Mouse (Mus musculus): ENCODE measurements around the gene Kirrel3.

The Kirrel3 gene

DNA sequence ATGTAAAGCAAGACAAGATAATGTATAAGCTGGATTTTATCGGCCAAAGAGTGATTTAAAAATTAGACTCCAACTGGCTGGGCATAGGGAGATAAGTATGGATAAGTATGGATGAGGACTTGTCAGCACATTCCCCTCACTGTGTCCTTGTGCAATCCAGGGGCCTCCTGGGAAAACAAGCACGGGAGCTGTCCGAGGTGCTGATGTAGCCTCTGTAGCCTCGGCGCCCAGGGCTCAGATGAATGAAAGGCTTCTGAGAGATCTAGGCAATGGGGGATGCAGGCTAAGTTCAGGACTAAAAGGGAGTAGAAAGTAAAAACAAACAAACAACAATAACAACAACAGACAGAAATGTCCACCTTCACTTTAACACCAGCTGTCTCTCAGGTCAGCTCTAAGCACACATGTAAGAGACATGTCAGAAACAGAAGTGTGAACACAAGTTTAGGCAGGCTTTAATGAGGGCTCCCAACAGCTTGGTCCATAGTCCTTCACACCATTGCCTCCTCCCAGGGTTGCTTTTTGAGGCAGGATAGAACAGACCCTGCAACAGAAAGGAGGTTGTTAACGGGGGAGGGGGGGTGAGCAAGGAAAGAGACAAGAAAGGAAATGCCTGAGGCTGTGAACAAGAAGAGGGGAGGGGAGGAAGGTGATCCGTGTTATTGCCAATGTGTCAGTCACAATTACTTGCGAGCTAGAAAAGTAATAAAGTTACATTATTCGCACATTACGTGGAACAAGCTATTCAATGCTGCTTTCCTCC is 352.2 kb downstream of the Kirrel3 start:
- peak; percentile 6 for DNase-seq

DNA sequence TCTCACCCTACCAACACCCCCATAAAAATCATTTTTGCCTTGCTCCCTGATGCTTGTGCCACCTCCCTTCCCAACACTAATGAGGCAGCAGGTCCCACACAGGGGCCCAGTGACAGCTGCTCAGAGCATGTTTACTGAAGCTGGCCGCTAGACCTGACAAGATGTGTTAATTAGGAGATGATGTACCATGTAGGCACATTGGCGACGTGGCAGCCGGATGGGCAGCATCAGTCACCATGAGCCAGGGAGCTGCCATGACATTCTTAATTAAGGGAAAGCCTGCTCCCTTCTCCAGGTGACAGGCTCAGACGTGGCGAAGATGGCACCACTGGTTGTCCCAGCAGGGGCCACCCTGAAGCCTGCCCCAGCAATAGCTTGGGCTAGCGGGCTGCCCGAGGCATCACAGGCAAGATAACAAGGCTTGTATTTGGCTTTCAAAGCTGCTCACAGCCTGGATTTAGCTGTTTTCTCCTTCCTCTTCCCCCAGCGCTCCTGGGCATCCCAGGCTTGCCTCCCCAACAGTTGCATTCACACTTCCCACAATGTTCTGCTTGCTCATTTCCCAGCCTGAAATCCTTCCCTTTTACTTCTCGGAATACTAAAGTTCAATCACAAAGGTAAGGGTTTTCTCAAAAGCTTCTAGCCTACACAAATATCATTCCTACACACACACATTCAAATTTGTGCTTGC is 357.7 kb downstream of the Kirrel3 start:
- no peak for DNase-seq

DNA sequence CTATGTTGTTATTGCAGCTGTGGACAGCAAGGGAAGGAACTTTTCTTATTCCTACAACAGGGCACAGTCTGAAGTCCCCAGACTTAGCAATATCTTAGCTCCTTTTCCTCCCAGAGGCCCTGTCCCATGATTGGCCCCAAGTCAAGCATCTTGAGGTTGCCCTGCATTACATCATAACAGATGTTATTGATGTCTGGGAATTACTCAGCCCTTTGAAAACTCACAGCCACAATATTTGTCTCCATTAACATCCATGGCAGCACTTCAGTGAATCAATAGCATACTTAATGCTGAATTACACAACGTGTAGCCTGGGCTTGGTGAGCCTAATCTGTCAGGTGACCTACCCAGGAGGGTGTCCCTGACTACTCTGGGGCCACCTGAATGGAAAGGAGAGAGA is 360.7 kb downstream of the Kirrel3 start:
- no peak for DNase-seq

GRCm38 (mm10) chr9:34847664-34848063 is 362.0 kb downstream of the Kirrel3 start:
- DNase-seq = peak; percentile 19

DNA sequence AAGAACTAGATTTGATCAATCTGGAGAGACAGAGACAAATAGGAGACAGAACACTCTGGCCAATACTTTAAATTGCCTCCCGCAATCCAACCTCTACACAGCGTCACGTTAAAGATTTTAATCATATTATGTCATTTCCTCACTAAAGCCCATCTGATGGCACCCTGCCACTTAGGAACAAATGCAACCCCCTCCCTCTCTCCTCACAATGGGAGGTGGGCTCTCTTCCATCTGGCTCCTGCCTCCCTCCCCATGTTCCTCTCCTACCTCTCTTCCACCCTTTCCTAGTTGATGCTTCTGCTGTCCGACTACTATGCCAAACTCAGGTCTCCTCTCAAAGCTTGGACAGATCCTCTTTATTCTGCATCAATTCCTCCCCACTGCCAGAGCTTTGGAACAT is 365.4 kb downstream of the Kirrel3 start:
- DNase-seq = no peak

- peak; percentile 7 for DNase-seq
These were observed 371.9 kb downstream of the Kirrel3 start for GRCm38 (mm10) chr9:34857575-34857974.

GRCm38 (mm10) chr9:34858071-34858470 is 372.4 kb downstream of the Kirrel3 start:
- DNase-seq = no peak

DNA sequence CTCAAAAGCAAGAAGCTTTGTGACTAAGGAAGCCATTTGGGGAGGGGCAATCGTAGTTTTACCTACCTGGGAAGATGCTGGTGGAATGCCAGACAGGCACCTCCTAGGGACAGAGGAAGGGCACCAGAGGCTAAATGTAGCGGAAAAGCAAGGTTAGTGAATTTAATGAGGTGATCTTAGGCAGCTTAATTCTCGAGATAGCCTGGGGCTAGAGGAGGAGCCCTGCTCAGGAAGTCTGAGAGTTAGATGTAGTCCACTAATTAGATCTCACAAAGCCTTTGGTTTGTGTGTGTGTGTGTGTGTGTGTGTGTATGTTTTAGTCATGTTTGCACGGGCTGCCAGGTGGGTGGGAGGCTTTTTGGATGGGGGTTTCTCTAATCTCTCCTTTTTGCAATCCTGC is 375.2 kb downstream of the Kirrel3 start:
- no peak for DNase-seq

DNA sequence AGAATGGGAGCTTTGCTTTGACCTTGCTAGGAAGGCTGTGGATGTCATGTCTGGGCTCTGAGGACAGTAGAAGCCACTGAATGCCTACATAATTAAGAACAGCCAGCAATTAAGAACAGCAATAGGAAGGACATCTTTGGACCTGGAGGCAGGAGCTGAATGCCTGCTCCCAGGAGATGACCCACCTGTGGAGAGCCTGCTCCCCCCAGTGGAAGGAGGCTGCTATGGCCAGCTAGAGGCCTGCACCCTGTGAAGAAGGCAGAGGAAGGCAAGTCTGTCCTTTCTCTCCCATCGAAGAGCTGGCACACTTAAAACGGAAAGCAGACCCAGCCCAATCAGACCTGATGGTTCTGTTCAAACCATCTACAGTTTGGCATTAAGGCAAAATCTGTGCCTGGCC is 376.1 kb downstream of the Kirrel3 start:
- peak; percentile 21 for DNase-seq

GRCm38 (mm10) chr9:34865606-34866005 is 379.9 kb downstream of the Kirrel3 start:
- DNase-seq = no peak

DNA sequence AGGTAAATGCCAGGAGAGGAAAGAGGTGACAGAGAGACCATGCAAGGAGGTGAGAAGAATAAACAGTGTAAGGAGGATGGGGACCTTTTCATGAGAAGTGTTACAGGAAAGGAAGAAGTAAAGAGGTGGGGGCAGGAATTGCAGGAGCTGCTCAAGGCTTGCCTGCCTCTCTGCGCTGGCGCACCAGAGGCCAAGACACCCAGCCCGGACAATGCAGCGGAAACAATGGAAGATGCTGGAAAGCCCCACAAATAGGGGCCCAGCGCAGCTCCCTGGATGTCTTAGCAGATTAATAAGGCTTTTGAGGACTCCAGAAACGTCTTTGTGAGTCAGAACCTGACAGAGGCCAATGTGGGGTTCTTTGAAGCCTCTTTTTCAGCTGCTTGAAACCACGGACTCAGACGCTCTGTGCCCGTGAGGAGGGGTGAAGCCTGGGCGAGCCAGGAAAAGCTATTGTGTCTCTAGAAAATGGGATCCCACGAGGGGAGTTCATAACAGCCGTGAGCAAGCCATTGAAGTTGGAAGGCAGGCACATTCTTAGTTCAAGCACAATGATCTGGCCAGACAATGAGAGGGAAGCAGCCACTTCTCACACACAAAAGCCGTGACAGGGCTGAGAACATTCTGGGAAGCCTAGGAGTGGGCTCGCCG is 385.7 kb downstream of the Kirrel3 start:
- DNase-seq = no peak

DNA sequence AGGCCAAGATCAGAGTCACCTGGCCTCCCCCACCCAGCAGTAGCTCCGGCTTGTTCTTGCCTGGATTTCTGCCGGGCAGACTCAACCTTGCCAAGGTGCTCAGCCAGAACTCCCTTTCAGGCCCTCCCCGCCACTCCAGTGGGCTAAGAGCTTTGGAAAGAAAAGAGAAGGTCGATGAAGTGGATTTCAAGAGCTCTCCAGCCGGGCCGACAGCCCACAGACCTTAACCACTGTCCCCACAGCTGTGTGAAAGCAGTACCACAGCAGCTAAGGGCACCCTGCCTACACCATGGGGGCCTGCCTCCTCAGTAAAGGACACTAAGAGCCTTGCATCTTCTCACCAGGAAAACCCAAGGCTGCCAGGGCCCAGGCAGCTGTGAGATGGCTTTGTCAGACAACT is 389.5 kb downstream of the Kirrel3 start:
- peak; percentile 79 for DNase-seq

GRCm38 (mm10) chr9:34877186-34877585 is 391.5 kb downstream of the Kirrel3 start:
- no peak for DNase-seq

DNA sequence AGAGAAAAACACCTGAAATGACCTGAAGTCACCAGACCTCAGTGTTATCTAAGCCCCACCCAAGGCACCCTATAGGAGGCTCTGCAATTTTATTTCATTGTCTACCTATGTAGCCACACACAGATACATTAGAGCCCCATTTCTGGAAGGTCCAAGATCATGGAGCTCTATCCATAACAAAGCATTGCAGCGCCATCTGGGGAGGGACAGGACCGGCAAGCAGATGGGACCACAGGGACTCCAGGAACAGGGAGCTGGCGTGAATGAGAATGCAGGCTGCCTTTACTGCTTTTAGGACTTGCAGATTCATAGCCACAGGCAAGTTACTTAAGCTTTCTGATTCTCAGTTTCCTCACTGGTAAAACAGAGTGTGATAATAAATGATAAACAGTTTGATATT is 392.1 kb downstream of the Kirrel3 start:
- no peak for DNase-seq

DNA sequence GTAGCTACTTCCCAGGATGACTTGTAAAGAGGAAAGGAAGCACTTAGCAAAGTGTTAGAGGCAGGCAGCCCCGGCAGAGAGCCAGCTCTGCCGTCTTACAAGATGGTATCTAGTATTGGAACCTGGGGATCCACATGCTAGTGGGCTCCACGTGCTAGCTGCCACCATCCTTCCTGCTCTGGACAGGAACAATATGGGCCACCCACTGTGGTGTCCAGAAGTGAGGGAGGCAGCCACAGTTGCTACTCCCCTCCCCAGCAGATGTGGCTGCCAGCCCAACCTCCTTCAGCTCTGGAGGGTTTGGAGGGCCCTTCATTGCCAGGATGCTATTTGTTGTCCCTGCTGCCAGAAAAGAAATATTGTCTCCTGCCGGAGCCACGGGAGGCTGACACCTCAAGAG is 396.1 kb downstream of the Kirrel3 start:
- DNase-seq = peak; percentile 49

DNA sequence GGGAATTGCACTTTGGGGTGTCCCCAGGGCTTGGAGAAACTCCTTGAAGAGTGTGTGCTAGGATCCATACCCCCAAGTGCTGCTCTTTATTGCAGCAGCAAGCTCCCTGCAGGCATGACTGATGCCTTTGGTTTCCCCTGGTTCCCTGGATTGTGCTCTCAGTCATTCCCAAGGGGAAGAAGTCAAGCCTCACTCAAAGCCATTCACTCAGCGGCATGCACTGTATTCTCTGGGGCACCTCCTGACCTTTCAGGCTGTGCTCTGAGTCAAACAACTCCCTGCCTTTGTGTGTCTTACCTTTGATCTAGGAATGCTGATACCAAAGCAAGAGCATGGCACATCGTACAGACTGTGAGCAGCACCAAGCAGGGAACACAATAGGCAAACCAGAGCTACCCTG is 396.5 kb downstream of the Kirrel3 start:
- DNase-seq = no peak

GRCm38 (mm10) chr9:34883122-34883521 is 397.4 kb downstream of the Kirrel3 start:
- DNase-seq = no peak

GRCm38 (mm10) chr9:34884325-34884724 is 398.6 kb downstream of the Kirrel3 start:
- no peak for DNase-seq

- no peak for DNase-seq
These were observed 399.2 kb downstream of the Kirrel3 start for GRCm38 (mm10) chr9:34884942-34885341.

GRCm38 (mm10) chr9:34886746-34887145 is 401.1 kb downstream of the Kirrel3 start:
- no peak for DNase-seq

DNA sequence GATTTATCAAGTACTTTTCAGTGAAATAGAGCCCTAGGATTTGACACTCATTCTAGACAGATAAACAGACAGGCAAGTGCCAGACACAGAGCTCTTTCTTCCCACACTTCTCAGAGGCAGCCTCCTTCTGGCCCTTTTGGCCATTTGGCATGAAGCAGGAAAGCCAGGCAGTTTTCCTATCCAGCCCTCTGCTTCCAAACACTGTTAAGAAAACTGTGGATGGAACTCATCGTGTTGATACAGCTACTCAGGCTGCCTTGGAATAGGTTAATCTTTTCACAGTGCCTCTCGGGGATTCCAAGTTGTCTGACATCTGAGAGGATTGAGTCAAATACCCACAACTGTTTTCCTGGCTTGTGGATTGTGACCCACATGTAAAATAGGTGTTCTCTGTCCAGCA is 401.5 kb downstream of the Kirrel3 start:
- DNase-seq = no peak

DNA sequence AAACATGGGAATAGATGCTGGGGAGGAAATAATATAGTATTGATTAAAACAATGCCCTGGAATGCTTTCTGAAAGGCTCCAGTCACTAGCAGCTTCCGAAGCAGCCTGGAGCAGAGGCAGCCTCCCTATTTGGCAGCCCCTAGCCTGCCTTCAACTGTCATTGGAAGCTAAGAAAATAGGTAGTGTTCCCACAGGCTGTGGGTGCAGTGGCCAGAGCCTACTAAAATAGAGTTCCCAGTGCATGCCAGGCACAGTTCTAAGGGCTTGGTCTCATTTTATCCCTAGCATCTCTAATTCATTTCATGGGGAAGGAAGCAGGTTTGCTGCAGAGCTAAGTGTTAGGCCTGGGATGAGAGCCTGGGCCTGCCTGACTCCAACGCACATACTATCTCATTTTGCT is 402.6 kb downstream of the Kirrel3 start:
- no peak for DNase-seq

DNA sequence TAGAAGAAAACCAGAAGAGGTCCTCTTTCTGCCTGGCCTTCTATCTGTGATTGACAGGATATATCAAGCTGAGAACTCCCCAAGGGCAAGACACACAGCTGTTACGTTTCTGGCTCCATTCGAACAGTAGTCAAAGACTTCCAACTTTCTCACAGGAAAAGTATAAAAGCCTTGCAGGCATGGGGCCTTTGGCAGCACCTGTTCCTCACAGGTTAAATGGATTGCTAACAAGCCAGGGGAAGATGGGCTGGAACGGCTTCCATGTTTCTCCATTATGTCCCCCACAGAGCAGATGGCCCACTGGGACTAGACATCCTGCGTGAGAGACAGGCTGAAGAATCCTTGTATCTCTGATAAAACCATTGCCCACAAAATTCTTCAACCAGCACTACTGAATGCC is 415.5 kb downstream of the Kirrel3 start:
- DNase-seq = no peak

GRCm38 (mm10) chr9:34901888-34902287 is 416.2 kb downstream of the Kirrel3 start:
- no peak for DNase-seq

Measured in lung, postnatal 36 days (tissue).